Mouse (Mus musculus) erythroblast, embryonic 14.5 days (primary cell): Measurements from ENCODE around the gene Car15.

Experiments
- GATA1 ChIP-seq: IDR thresholded peaks from 2 replicates; pipeline ENCODE4 v1.6.1; 2012; ENCODE audit warnings: low read length, inconsistent platforms, mixed read lengths
- TAL1 ChIP-seq: IDR thresholded peaks from 3 replicates; pipeline ENCODE4 v1.6.1; 2012; ENCODE audit warnings: low read length, inconsistent platforms, mixed read lengths

DNA sequence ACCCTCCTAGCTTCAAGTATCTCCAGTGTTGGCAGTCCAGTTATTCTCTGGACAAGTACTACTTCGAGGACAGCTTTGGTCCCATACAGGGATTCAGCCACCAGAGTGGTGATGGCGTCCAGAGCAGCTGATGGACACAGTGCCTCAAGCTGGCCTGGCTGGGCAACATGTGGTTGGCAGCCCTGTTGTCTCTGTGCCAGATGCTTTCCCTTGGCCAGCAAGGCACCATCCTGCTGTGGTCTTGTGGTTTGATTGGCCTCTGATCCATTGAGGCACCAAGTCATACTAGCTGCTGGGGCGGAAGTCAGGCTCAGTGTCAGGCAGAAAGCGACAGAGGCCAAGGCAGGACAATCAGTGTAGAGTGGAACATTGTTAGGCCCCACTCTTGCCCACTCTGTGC lies 29.0 kb downstream of the Car15 start:
- TF ChIP-seq GATA1 (no peak), TAL1 (no peak)
